Mouse (Mus musculus) urinary bladder, adult 18-20 months (tissue): ENCODE measurements around the gene Bricd5.

ENCODE experiments used
- DNase-seq, 2 experiments: peaks; one replicate each; pipeline ENCODE4 v3.0.0; 2022; ENCODE audit warnings: low spot score in 2 of 2, mixed read lengths in 2 of 2

The Bricd5 gene

DNA sequence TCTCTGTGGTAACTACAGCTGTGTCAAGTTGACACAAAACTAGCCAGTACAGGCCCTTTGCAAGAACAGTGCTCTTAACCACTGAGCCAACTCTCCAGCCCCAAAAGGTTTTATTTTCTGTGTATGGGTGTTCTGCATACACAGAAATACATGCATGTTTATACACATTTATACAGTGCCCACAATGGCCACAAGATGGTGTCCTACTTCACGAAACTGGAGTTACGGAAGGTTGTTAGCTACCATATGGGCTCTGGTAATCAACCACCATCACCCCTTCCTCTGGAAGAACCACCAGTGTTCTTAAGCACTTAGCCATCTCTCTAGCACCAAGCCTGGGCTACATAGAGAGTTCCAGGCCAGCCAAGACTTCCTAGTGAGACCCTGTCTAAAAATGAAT lies 12.1 kb upstream of the Bricd5 start:
- DNase-seq = no peak

DNA sequence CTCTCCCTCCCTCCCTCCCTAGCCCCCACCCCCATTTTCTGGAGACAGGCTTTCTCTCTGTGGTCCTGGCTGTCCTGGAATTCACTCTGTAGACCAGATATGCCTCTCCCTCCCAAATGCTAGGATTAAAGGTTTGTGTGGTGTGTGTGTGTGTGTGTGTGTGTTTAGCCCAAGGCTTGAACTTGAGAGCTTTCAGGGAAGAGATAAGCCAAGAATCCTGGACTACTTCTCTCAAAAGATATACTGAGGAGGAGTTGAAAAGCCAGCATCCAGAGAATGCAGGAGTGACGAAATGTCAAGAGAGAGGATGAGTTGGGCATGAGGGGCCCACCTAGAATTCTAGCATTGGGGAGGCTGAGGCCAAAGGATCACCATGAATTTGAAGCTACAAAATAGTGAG lies 10.8 kb upstream of the Bricd5 start:
- no peak for DNase-seq

DNA sequence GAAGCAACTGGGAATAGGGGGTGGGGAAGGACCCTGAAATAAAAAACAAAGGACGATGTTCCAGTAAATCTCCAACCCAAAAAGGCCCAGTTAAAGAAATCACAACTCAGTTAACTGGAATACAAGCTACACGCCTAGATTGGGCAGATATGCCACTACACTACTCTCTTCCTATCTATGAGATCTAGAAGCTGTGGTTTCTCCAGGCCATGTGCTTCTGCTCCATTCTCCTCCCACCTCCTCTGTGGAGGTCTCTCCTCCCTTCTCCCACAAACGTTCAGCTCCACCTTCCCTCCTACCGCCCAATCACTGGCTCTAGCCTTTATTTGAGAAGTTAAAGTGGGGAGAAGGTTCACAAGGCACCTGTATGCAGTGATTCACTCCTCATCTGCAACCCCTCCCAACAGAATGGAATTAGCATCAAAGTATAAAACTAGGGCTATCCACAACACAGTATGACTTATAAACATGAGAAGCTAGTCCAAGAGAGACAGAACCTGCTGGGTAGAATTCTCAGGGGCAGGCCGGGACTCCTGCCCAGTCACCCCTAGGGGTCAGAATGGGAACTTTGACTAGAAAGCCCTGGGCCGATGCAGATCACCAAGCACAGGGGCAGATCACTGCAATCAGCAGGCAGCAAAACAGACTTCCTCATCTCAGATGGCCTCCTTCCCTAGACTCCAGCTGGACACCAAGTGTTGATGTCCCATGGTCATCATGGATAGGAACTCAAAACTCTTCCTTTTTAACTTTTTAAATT lies 10.1 kb upstream of the Bricd5 start:
- no peak for DNase-seq

DNA sequence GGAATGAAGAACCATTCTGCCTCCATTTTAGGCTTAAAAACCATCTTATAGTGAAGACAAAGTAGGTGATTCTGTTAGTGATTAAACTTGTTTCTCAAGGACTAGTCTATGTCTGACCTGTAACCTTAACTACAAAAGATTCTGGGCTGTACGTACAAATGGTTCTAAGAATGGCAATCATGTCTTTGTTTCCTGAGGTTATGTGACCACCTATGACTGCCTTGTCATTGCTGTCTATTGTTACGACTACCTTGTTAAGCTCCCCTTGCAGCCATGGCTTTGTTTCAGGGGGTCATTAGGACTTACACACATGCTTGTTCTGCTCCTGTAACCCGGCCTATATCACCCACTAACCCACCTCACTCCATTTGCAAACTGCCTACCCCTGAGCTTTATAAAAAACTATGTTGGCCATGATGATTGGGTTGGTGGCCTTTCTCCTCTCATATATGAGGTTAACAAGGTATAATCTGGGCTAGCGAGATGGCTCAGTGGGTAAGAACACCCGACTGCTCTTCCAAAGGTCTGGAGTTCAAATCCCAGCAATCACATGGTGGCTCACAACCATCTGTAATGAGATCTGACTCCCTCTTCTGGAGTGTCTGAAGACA lies 4.9 kb upstream of the Bricd5 start:
- DNase-seq = no peak

DNA sequence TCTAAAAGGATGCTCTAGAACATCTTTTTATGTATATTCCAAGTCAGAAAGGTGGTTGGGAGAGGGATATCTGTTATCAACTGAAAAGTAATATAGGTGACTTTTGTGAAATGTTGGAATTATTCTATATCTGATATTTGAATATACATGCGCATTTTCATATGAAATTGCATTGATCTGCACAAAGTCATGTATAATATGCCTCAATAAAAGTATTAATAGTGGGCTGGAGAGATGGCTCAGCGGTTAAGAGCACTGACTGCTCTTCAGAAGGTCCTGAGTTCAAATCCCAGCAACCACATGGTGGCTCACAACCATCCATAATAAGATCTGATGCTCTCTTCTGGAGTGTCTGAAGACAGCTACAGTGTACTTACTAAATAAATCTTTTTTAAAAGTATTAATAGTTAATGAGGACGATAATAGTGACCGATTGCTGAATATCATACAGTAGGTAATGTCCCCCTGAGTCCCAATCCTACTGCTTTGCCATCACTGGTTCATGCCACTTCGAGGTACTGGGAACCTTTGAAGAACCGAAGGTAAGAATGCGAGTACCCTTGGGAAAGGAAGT lies 4.3 kb upstream of the Bricd5 start:
- DNase-seq = no peak

DNA sequence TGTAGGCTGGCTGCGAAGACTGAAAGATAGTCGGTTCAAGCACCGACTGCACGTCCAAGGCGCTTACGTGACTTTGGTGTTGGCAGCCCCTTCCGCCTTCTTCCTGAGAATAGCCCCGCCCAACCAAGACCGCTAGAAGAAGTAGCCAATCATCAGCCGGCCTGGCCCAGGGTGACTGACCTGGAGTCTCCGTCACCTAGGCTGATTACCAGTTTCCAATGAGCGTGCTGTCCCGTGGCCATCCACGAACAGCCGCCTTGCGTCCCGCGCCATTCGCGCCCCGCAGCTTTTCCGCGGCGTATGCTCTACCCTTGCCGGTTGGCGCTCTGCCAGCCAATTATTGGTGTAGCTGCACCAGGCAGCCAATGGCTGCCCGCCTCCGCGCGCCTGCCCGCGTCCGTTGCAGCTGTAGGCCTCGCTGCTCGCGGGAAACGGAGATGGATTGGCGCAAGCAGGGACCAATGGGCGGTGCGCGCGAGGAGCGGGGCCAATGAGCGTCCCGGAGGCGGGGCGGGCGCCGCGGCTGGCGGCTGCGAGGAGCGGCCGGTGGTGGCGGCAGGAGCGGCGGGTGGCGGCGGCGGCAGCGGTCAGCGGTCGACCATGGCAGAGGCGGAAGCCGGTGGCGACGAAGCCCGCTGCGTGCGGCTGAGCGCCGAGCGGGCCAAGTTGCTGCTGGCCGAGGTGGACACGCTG lies 3.6 kb upstream of the Bricd5 start, which contains the start of the genes E4f1 and Pgp:
E4f1 (minus strand) TSS at position 404 of the 693 bp plus-strand sequence.
Pgp (plus strand) TSS at position 483 of the 693 bp plus-strand sequence.
- DNase-seq = peak; percentile 97 to 98

DNA sequence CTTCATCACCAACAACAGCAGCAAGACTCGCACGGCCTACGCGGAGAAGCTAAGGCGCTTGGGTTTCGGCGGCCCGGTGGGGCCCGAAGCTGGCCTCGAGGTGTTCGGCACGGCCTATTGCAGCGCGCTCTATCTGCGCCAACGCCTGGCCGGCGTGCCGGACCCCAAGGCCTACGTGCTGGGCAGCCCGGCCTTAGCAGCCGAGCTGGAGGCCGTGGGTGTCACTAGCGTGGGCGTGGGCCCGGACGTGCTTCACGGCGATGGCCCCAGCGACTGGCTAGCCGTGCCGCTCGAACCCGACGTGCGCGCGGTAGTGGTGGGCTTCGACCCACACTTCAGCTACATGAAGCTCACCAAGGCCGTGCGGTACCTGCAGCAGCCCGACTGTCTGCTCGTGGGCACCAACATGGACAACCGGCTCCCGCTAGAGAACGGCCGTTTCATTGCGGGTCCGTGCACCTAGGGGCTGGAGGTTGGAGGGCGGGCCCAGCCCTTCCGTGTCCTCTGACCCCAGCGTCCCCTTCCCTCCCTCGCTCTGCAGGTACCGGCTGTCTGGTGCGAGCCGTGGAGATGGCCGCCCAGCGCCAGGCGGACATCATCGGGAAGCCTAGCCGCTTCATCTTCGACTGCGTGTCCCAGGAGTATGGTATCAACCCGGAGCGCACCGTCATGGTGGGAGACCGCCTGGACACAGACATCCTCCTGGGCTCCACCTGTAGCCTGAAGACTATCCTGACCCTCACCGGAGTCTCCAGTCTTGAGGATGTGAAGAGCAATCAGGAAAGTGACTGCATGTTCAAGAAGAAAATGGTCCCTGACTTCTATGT lies 2.8 kb upstream of the Bricd5 start:
- peak in 1 of 2 experiments; percentile 56 for DNase-seq

DNA sequence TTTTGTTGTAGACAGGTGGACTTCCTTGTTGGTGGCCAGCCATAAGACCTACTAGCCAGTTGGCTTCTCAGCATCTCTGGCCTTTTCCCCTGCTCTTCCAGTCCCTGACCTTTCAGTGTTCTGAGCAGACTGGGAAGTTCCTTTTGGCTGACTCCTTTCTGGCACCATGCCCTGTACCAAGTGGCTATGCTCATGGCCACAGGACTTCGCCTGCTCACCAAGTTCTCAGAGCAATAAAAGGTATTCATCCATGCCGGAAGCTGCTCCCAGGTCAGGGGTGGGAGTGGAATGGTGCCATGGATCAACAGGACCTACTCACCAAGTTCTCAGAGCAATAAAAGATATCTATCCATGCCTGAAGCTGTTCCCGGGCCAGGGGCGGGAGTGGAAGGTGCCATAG lies 1.2 kb upstream of the Bricd5 start:
- no peak for DNase-seq

DNA sequence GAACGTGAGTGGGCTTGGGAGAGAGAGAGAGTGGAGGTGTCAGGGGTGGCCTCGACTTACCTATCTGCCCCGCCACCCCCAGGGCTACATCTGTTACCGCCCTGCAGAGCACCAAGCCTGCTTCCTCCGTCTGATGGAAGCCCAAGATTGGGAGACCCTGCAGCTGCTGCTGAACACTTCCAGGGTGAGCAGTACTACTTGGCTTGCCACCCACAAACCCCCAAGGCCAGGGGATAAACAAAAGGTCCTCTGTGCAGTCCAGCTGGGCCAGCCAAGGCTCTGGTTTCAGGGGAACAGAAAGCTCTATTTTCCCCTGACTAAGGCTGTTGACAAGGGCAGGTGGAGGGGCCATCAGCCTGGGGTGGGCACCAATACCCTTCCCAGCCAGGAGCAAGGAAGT lies 873 bp downstream of the Bricd5 start:
- DNase-seq = no peak

DNA sequence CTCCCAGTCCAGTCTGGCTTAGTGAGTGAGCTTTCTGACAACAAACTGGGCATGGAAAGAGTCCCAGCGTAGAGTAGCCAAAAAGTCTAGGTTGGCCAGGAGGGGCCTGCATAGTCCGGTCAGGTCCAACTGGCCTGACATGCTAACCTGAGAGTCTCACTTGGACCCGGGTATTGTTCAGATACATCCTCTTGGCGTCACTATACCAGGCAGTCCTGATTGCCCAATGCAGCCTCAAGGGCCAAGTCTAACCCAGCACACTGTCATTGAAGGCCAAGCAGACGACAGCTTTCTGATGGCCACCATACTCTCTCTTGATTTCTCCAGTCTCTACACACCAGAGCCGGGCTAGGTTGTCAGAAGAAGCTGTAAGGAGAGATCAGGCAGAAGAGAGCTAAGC lies 1.9 kb downstream of the Bricd5 start:
- no peak for DNase-seq

DNA sequence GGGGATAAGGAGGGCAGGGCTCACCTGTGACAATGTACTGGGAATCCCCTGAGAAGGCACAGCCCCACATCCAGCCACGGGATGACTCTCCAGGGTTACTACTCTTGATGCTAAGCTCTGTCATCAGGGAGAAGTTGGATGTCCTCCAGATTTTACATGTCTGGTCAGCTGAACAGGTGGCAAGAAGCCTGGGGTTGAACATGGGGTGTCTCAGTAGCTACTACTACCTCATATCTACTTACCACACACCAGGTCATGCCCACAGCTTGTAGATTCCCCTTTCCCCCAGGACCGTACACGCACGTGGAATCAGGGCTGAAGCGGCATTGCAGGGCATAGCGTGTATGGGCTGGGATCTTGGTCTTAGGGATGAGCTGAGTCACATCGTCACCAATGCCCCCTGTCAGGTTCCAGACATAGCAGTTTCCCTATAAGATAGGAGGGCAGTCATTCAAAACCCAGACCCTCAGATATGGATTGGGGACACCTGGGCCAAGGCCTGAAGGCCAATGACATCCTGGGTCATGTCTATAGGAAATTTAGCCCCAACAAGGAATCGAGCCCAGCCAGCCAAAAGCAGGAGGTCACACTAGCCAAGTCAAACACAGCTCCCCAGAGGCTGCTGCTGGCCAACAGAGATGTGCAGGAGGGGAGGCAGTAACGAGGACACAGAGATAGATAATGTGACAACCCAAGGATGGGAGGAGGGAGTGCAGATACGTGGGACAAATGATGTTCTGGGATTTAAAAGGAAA lies 2.5 kb downstream of the Bricd5 start:
- DNase-seq = no peak

DNA sequence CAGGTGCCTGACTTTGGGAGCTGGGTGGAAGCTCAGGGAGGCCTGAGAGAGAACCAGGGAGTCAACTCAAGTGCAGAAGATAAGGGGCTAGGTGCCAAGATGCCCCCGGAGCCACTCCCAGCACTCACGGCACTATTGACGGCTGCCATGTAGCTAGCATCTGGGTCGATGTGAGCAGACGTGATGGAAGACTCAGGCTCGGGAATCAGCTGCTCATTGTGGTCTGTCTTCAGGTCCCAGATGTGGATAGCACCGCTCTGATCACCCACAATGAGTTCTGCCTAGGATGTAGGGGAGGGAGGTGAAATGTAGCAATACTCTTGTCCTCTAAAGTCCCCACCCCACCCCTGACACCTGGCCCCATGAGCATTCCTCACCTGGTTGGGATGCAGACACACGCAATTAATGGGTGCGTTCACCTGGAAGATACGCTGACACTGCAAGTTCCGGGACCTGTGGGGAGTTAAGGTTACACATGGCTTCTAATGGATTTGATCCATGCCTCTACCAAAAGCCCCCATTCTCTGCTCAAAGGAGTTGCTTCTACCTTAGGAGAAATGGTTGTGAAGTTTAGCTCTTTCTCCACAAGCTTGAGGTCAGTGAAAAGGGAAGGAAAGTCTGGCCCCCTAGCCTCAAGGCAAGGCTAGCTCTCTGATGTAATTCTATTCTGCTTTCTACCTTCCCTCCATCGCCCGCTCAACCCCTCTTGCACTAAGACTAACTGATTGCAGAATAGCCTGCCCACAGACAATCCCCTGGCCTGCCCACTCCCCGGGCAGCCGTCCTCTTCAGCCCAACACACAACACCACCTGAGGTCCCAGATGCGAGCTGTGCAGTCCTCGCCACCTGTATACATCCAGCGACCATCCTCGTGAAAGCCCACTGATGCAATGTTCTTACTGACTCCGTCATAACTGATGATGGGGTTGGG lies 3.6 kb downstream of the Bricd5 start:
- DNase-seq = no peak

DNA sequence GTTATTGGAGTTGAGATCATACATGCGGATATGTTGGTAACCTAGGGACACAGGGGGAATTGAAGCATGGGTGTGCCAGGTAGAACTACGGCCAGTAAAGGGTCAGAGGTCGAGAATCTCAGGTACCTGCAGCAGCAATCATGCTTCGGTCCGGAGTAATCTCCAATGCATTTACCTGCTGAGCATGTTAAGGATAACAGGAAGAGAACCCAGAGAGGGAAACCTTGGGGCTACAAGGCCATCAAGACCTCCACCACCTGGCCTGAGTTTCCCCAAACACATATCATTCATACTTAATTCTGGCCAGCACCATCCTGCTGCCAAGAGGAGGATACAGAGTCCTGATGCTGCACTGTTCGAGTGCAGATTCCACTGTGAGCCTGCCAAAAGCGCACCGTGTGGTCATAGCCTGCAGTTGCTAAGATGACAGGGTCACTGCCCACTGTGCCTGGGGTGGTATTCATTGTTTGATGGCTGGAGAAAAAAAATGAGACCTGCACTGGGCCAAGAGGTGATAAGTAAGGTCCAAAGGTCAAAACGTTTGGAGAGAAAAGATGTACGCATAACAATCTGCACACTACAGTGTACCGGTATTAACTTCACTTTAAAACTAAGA lies 4.4 kb downstream of the Bricd5 start:
- DNase-seq = no peak

DNA sequence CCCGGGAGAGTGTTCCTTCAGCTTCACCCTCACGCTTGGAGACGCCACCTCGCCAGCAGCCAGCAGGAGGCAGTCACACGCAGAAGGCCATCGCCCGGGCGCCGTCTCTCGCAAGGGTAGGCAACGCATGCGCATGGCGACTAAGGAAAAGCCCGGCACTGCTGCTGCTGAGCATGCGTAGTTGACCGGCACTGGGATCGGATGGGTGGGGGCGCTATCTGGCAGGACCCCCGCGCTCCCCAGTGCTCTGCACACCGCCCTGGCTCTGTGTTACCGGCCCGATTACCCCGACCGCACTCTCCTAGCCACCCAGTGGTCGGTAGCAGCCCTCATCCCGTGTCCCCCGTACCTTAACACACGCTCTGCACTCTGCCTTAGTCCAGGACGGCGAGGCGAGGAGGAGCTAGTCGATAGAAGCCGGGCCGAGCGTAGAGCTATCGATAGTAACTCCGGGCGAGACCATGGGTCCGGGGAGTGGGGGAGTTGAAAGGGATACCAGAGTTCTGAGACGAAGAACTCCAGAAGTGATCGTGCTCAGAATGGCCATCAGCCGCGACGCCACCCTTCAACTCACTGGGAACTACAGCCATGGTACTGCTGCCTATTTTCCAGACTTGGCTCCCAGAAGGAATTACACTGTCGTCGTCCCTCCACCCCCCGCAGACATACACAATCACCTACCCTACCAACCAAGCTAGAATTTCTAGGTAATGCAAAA lies 5.1 kb downstream of the Bricd5 start, which contains the start of gene Mlst8:
Mlst8 (minus strand) TSS at position 416 of the 718 bp plus-strand sequence.
- peak; percentile 93 to 97 for DNase-seq

DNA sequence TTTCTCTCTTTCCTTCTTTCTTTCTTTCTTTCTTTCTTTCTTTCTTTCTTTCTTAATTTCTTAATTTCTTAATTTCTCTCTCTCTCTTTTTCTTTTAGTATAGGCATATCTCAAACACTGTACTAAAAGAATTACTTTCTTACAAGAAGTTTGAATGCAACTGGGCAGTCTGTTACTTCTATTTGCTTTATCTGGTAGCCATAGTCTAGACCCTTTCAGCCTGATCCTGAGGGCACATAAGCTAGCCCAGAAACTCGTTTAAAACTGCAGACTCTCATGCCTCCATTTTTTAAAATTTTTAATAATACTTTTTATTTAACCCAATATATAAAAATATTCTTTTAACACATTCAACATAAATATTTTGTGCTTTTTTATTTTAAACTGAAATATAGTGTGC lies 5.7 kb downstream of the Bricd5 start:
- no peak for DNase-seq

DNA sequence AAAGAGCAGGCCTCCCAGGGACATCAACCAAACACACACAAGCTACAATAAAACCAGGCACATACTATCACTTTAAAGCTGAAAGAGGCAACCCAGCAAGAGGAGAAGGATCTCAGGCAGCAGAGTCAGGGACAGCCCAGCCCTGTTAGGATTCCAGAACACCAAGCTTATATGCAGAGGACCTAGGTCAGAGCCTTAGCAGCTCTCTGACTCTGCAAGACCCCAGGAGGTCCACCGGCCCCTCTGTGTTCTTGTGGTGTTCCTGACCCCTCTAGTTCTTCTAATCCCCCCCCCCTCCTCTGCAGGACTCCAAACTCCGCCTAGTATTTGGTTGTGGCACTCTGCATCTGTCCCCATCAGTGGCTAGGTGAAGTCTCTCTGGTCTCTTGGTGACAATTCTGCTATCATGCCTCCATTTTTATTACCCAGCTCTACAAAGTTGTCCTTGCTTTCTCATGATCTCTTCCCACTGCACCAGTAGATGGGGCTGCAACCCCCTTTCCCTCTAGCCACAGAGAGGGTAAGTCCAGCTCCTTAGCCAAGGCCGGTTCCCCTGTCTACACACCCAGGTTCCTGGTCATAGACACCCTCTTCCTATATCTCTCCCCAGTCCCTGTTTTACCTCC lies 6.6 kb downstream of the Bricd5 start:
- DNase-seq = no peak

DNA sequence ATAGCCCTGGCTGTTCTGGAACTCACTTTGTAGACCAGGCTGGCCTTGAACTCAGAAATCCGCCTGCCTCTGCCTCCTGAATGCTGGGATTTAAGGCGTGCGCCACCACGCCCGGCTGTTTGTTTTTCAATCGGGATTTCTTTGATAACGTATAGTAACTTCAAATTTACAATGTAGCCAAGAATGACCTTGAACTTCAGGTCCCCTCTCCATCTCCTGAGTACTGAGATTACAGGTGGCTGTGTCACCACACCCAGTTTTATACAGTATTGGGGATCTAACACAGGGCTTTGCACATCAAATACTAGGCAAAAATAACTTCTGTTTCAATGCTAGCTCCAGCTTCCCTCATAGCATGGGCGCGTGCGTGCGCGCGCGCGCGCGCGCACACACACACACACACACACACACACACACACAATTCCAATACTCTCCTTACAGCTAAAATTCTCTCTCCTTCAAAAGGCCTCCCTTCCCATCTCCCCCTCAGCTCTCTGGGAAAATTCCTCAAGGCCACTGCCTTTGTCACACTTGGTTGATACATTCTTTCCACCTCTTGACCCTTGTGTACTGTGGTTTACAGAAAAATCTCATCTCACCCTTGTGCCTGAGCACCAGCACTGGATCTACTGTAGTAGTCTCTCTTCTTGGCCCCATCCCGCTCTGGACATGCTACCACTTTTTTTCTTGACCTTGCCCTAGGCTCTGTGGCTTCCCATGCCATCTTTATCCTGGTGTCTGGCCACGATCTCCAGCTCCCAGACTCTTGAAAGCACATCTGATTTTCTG lies 7.5 kb downstream of the Bricd5 start:
- DNase-seq = no peak
